Mouse (Mus musculus) kidney, embryonic 16.5 days (tissue): ENCODE data around the gene Kif26b. TPM values are rescaled to one million over a fixed set of nuclear protein-coding genes. Genes with fewer than 3 reads are reported as not detected.

Experiments used
- ATAC-seq: fragments of 200-750 bp; cut with Nextera tagmentation; 2 replicates; pipeline ENCODE4 v1.8.0; 2017; ENCODE audit warnings: moderate TSS enrichment; ENCODE audit not compliant: low FRiP score, low TSS enrichment
- H3K27ac ChIP-seq: fragments of 300-500 bp; sonication (generic); 2 replicates; pipeline ENCODE4 v1.5.1; 2014; ENCODE audit warnings: low read length
- H3K27me3 ChIP-seq: fragments of 300-500 bp; sonication (generic); 2 replicates; pipeline ENCODE4 v1.6.1; 2014; ENCODE audit warnings: low read length, control low read depth, mixed read lengths; ENCODE audit not compliant: insufficient read depth
- H3K36me3 ChIP-seq: fragments of 300-500 bp; sonication (generic); 2 replicates; pipeline ENCODE4 v1.6.1; 2014; ENCODE audit warnings: low read length, control low read depth, mixed read lengths; ENCODE audit not compliant: insufficient read depth
- H3K4me1 ChIP-seq: fragments of 300-500 bp; sonication (generic); 2 replicates; pipeline ENCODE4 v1.6.1; 2014; ENCODE audit warnings: low read length, control low read depth, mixed read lengths; ENCODE audit not compliant: insufficient read depth
- H3K4me2 ChIP-seq: fragments of 300-500 bp; sonication (generic); replicated peaks from 2 replicates; pipeline ENCODE4 v1.6.1; 2014; ENCODE audit warnings: low read depth, low read length
- H3K4me3 ChIP-seq: fragments of 300-500 bp; sonication (generic); 2 replicates; pipeline ENCODE4 v1.5.1; 2014; ENCODE audit warnings: mild to moderate bottlenecking, low read length
- H3K9ac ChIP-seq: fragments of 300-500 bp; sonication (generic); replicated peaks from 2 replicates; pipeline ENCODE4 v1.6.1; 2014; ENCODE audit warnings: low read length
- H3K9me3 ChIP-seq: fragments of 300-500 bp; sonication (generic); 2 replicates; pipeline ENCODE4 v1.6.1; 2016; ENCODE audit warnings: low read length, control low read depth
- WGBS: fragments of 180-500 bp; shearing (Covaris S2); extraction: QIAGEN DNeasy Blood & Tissue Kit; methylation state at CpG from one replicate; pipeline ENCODE4 v1.1.7; 2014; 5-methylcytosine and 5-hydroxymethylcytosine counted together
- polyA plus RNA-seq: library from polyadenylated mRNA; unstranded; fragments of >200 nt; fragmentation: Nextera tagmentation; extraction: Ambion mirVana; gene quantifications from 2 replicates; pipeline ENCODE4 v1.2.1, GENCODE M21; 2015

The Kif26b gene
- polyA plus RNA-seq, 1 experiment from 2014 or later = 9.3 TPM

DNA sequence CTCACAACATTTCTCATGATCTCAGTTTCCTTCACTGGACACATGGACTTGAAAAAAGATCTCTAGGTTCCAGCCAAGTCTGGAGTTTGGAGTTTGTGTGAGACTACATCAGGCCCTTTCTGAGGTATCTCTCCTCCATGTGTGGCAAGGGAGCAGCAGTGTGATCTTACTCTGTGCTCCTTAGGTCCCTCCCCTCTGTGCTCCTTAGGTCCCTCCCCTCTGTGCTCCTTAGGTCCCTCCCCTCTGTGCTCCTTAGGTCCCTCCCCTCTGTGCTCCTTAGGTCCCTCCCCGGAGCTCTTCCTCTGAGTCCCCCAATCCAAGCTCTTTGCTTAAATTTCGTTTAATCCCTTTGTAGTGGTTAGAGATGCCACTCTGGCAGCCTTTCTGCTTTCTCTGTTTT is 250.8 kb downstream of the Kif26b start:
- H3K36me3 ChIP-seq = no peaks in the 10 kb centered on the region
- H3K9me3 ChIP-seq = no peaks in the 10 kb centered on the region
- H3K4me1 ChIP-seq = no peaks in the 10 kb centered on the region
- ATAC-seq = no peak
- H3K9ac ChIP-seq = no peak overlapping the region
- 36% methylated on average over 2 of the region's 2 CpGs for WGBS
- H3K27ac ChIP-seq = no peak overlapping the region
- H3K27me3 ChIP-seq = no peaks in the 10 kb centered on the region
- no peak overlapping the region for H3K4me3 ChIP-seq
- no peak overlapping the region for H3K4me2 ChIP-seq

DNA sequence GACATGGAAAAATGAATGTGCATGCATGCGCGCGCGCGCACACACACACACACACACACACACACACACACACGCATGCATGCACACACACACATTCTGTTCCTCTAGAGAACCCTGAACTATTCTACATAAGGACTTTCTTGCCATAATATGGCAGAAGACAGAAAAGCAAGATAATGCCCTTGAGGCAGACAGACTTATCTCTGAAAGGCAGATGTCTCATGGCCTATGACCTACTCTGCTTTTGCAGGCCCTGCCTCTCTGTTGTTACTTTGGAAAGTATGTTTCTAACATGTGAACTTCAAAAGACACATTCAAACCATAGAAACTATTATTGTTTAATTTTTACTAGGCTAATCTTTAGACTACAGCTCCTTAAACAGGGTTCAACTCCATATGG is 255.1 kb downstream of the Kif26b start:
- no peaks in the 10 kb centered on the region for H3K9me3 ChIP-seq
- H3K4me1 ChIP-seq = no peaks in the 10 kb centered on the region
- H3K4me3 ChIP-seq = no peak overlapping the region
- no peak overlapping the region for H3K27ac ChIP-seq
- H3K36me3 ChIP-seq = no peaks in the 10 kb centered on the region
- no peak for ATAC-seq
- WGBS = 94% methylated on average over 6 of the region's 6 CpGs
- no peak overlapping the region for H3K4me2 ChIP-seq
- H3K9ac ChIP-seq = no peak overlapping the region
- H3K27me3 ChIP-seq = no peaks in the 10 kb centered on the region

GRCm38 (mm10) chr1:178791266-178791665 is 262.3 kb downstream of the Kif26b start:
- no peak overlapping the region for H3K4me3 ChIP-seq
- 42% methylated on average over 1 of the region's 1 CpGs for WGBS
- no peaks in the 10 kb centered on the region for H3K36me3 ChIP-seq
- H3K27me3 ChIP-seq = no peaks in the 10 kb centered on the region
- no peaks in the 10 kb centered on the region for H3K4me1 ChIP-seq
- H3K9me3 ChIP-seq = no peaks in the 10 kb centered on the region
- no peak for ATAC-seq
- no peak overlapping the region for H3K27ac ChIP-seq
- no peak overlapping the region for H3K9ac ChIP-seq
- no peak overlapping the region for H3K4me2 ChIP-seq

GRCm38 (mm10) chr1:178792726-178793125 is 263.8 kb downstream of the Kif26b start:
- H3K36me3 ChIP-seq = no peaks in the 10 kb centered on the region
- no peak overlapping the region for H3K9ac ChIP-seq
- no peak for ATAC-seq
- WGBS = 97% methylated on average over 5 of the region's 5 CpGs
- no peak overlapping the region for H3K27ac ChIP-seq
- H3K9me3 ChIP-seq = no peaks in the 10 kb centered on the region
- H3K4me2 ChIP-seq = no peak overlapping the region
- no peak overlapping the region for H3K4me3 ChIP-seq
- no peaks in the 10 kb centered on the region for H3K27me3 ChIP-seq
- no peaks in the 10 kb centered on the region for H3K4me1 ChIP-seq

- Histone ChIP-seq H3K4me3 (no peak overlapping the region), H3K4me2 (no peak overlapping the region), H3K9ac (no peak overlapping the region), H3K4me1 (0 out of 2 replicates have a peak, but pooled peaks cover 4% of the 10 kb centered on the region), H3K36me3 (no peaks in the 10 kb centered on the region), H3K27me3 (no peaks in the 10 kb centered on the region), H3K27ac (no peak overlapping the region), H3K9me3 (no peaks in the 10 kb centered on the region)
- WGBS = 85% methylated on average over 7 of the region's 7 CpGs
- ATAC-seq = no peak
These were observed 265.9 kb downstream of the Kif26b start for GRCm38 (mm10) chr1:178794866-178795265.

DNA sequence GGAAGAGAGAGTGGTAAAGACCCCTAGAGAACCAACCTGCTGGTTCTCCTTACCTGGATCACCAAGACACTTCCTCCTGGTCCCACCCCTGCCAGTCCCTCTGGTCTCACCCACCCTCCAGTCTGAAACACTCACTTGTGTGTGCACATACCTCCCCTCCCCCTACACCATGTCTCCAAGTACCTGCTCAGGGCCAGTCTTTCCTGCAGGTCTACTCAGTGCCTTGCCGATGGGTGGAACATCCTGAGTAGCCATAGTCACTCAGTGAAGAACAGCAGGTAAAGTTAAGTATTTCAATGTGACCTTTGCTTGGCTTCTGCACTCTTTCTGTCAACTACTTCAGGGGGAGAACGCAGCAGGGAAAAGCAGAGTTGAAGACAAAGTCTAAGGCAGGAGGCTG is 268.5 kb downstream of the Kif26b start:
- WGBS = 76% methylated on average over 2 of the region's 2 CpGs
- H3K4me3 ChIP-seq = no peak overlapping the region
- H3K36me3 ChIP-seq = no peaks in the 10 kb centered on the region
- no peak for ATAC-seq
- H3K9me3 ChIP-seq = no peaks in the 10 kb centered on the region
- no peaks in the 10 kb centered on the region for H3K27me3 ChIP-seq
- 0 out of 2 replicates have a peak, but pooled peaks cover 4% of the 10 kb centered on the region for H3K4me1 ChIP-seq
- no peak overlapping the region for H3K27ac ChIP-seq
- no peak overlapping the region for H3K9ac ChIP-seq
- H3K4me2 ChIP-seq = no peak overlapping the region

DNA sequence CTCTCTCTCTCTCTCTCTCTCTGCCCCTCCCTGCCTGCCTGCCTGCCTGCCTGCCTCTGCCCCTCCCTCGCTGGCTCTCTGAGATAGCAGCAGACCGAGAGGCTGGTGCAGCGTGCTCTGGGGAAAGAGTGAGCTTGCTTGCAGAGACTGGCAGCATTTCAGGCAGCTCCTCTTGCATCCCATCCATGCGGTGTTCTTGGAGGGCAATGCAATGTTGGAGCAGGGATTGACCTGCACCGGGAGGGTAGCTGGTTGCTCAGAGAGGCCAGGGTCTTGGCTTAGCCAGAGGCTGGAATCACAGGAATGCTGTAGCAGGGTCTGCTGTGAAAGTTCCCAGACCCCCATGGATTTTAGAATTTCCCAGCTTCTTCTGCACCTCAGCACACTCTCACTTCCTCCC is 269.4 kb downstream of the Kif26b start:
- Histone ChIP-seq H3K27me3 (no peaks in the 10 kb centered on the region), H3K36me3 (no peaks in the 10 kb centered on the region), H3K9ac (no peak overlapping the region), H3K4me3 (no peak overlapping the region), H3K9me3 (no peaks in the 10 kb centered on the region), H3K4me1 (0 out of 2 replicates have a peak, but pooled peaks cover 4% of the 10 kb centered on the region), H3K4me2 (no peak overlapping the region), H3K27ac (no peak overlapping the region)
- 12% methylated on average over 5 of the region's 5 CpGs for WGBS
- ATAC-seq = no peak

DNA sequence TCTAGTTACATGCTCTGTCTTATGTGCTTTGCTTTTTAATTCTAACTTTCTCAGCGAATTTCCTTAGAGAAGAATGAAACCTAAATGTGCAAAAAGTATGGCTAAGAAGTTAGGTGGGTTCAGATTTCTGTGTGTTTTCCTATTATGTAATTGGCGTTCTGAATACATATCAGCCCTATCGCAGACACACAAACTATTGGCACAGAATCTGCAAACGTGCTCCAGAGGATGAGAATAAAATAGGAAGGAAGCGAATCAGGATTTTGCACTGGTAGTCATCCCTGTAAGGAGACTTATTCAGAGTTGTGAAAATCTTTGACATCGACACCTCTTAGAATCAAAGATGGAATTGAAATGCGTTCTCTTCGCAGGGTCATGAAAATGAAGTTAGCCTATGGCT is 270.0 kb downstream of the Kif26b start:
- Histone ChIP-seq H3K4me1 (0 out of 2 replicates have a peak, but pooled peaks cover 4% of the 10 kb centered on the region), H3K36me3 (no peaks in the 10 kb centered on the region), H3K27ac (no peak overlapping the region), H3K4me2 (no peak overlapping the region), H3K9me3 (no peaks in the 10 kb centered on the region), H3K4me3 (no peak overlapping the region), H3K27me3 (no peaks in the 10 kb centered on the region), H3K9ac (no peak overlapping the region)
- WGBS = 81% methylated on average over 8 of the region's 8 CpGs
- no peak for ATAC-seq

DNA sequence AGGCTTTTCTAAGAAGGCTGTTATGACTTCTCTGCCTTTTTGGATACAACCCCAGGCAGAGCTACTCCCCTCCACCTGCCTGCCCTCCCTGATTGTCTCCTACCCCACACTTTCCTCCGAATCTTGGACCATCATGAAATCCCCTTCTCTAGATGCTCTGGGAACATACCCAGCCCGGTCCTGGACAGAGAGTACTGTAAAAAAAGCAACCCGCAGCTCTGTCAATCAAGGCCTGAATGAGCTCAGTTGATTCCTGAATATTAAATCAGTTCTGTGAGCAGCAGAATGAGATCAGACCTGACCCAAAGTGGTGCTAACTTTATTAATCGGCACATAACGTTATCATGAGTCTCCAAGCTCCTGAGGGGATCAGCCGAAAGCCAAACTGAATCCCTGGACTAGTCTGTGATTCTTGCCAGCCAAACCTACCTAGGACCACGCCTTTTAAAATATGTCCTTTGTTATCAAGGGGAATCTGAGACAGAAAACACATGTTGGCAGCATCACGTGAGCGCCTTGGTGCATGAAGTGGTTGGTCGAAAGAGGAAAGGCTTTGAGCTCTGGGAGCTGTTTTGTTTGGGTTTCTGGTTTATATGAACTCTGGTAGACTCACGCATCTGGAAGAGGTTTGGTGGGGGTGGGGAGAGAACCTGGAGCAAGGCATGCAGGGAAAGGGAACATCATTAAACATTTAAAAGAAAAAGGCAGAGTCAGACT is 271.1 kb downstream of the Kif26b start:
- WGBS = 78% methylated on average over 11 of the region's 11 CpGs
- no peak overlapping the region for H3K9ac ChIP-seq
- no peak overlapping the region for H3K4me2 ChIP-seq
- no peak overlapping the region for H3K27ac ChIP-seq
- H3K4me3 ChIP-seq = no peak overlapping the region
- ATAC-seq = no peak
- no peaks in the 10 kb centered on the region for H3K36me3 ChIP-seq
- H3K27me3 ChIP-seq = no peaks in the 10 kb centered on the region
- H3K4me1 ChIP-seq = 0 out of 2 replicates have a peak, but pooled peaks cover 4% of the 10 kb centered on the region
- no peaks in the 10 kb centered on the region for H3K9me3 ChIP-seq

- no peaks in the 10 kb centered on the region for H3K27me3 ChIP-seq
- H3K27ac ChIP-seq = no peak overlapping the region
- H3K36me3 ChIP-seq = no peaks in the 10 kb centered on the region
- H3K9me3 ChIP-seq = no peaks in the 10 kb centered on the region
- H3K4me3 ChIP-seq = no peak overlapping the region
- no peak overlapping the region for H3K9ac ChIP-seq
- 0 out of 2 replicates have a peak, but pooled peaks cover 4% of the 10 kb centered on the region for H3K4me1 ChIP-seq
- WGBS = 64% methylated on average over 3 of the region's 3 CpGs
- H3K4me2 ChIP-seq = no peak overlapping the region
- ATAC-seq = no peak
These were observed 274.2 kb downstream of the Kif26b start for GRCm38 (mm10) chr1:178803155-178803554.
